Mouse (Mus musculus) CD4-positive, CD25-positive, alpha-beta regulatory T cell, adult 4 months (primary cell): ENCODE data around the gene Krt25. TPM values are rescaled to one million over a fixed set of nuclear protein-coding genes. Genes with fewer than 3 reads are reported as not detected.
A peak's percentile ranks its signal among the peaks of the same experiment; 100 is the strongest.

Source experiments
- ATAC-seq: one replicate; pipeline ENCODE4 v1.8.0; 2017
- polyA plus RNA-seq, 2 experiments: library from polyadenylated mRNA; unstranded; fragments of 100-300 nt; shearing (Covaris generic); gene quantifications; one replicate each; pipeline ENCODE4 v1.2.1; 2017

Gene Krt25
- polyA plus RNA-seq, result not detected

DNA sequence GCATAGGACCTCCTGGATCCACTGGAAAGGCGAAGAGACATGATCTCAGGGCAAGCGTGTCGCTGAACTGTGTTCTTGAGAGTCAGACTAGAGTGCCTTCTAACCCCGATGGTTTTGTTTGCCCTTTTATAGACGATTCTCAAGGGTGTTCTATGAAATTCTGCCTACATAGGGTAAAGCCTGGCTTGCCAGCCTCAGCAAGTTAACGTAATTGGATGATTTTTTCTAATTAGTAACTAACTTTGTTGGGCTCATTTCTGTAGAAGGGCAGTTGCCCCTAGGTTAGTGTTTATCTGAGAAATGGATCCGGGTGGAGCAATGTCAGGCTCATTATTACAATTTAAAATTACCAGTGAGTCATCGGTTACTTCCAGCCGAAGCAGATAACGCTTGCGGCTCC, at the start of gene Krt25:
Krt25 (minus strand) TSS at position 101 of the 400 bp plus-strand sequence.
- ATAC-seq, result no peak

DNA sequence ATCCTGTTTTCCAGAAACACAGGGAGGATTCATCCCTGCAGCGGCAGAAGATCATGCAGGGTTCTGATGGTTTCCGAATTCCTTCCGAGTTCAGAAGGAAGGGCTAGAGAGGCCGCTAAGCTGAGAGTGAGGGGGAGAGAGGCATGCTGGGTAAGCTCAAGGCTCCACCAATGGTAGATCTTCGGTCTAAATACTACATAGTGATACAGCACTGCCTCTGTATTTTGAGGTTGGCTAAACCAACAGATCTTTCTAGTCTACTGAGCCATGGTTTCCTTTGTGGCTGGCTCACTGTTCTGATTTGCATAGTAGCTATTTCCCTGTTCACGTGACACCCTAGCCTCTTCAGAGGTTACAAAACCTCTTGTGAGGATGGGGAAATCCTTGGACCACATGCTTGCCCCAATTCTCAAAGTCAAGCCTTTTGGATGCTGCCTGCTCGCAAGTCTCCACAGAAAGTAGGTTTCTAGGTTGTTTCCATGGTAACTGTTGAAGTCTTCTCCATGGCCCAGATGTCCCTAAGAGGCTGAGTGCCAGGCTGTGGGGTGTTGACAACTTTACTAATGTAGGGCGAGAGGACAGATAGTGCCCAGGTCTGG, 47.2 kb upstream of the Krt25 start:
- ATAC-seq, result no peak

DNA sequence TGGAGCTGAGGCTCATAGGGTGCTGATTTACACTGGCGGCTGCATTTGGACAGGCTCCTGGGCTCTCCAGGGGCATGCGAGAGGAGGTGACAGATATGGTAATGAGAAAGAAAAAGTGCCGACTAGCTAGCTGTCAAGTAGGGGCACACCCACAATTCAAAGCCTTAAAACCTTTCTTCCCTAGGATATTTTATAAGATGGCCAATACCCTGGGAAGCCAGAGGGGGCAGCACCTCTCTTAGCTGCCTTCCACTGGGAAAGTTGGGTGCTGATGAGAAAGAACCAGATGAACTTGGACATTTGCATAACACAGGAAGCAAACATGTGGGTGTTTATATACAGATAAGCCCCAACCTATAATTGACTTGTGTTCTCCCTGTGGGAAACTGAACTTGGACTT, 46.5 kb upstream of the Krt25 start:
- no peak for ATAC-seq

DNA sequence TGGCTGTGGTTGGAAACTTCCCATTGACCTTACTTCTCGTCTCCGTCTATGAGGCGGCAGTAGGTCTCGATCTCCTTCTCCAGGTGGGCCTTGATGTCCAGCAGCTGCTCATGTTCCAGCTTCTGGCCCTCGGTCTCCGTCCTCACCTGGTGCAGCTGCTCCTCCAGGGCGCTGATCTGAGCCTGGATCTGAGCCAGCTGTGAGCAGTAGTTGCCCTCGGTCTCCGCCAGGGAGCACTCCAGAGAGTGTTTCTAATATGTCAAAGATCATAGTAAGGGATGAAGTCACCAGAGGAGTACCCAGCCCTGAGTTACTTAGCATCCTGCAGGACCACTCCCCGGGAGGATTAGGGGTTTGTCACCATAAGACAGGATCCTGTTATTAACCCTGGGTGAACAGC, 44.0 kb upstream of the Krt25 start:
- no peak for ATAC-seq

DNA sequence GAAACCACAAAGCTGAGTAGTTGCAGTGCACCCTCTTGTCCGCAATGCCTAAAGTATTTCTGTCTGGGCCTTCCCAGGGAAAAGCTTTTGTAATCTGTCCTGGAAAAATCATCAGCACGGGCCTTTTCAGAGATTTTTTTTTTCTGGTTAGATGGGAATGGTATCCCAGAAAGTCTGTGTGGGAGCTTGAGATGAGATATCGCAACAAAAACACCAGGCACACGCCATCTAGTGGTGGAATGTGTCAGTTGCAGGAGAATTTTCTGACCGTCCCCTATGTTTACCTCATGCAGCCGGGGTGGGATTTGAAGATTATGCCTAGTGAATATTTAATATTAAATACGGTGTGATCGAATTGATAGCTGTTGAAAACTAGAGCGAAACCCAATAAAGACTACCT, 41.7 kb upstream of the Krt25 start:
- ATAC-seq, result no peak

DNA sequence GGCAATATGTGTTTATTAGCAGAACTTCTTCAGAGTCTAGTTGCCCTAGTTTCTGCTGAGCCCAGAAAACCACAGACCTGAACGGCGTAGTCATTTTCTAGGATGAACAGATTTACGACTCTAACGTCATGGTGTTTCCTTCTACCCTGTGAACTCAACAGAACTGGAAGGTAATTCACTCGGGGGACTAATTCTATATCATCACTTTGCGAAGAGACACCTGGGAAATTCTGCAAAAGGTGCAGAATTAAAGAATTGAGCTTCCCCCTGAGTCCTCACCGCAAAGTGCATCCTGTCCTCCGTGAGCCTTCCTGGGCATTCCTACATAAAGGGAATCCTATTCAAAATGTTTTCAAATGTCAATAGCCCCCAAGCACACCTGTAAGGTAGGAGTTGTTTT, 38.7 kb upstream of the Krt25 start:
- no peak for ATAC-seq

DNA sequence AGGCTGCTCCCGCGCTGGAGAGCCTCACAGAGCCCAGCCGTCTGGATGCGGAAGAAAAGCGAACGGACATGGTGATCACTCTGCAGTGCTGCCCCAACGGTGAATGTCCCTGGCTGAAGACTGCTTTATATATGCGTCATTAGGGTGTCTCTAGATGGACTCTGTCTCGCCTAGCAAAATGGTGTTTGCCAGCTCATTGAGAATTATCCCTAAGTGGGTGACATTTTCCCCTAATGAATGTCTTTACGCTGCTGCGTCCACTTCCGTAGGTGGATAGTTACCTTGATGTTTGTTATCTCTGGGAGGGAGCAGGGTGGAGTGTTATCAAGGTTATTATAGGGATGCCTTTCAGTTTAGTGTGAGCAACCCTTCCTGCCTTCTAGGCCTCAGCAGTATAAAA, 28.3 kb upstream of the Krt25 start, which contains the start of gene Krt27:
Krt27 (minus strand) TSS at position 101 of the 400 bp plus-strand sequence.
- ATAC-seq, result no peak

DNA sequence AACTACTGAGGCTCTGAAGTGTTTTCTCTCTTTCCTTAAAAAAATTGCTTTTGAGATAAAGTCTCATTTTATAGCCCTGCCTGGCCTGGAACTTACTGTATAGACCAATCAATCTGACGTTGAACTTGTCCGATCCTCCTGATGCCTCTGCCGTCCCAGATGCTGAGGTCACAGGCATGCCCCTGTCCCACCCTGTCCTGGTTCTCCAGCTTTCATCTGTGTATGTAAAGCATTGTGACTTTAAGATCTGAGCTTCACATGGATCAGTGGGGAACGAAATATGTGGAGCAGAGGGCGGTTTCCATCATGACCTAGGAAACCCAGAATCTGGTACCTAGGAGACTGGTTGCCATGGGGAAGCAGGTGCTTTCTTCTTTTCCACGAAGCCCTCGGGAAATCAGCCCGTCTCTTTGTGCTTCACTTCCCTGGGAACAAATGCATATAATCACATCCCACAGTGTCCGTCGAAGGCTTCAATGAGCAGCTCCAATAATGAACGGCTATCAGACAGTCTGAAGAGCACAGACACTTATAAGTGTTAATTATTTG, 16.6 kb upstream of the Krt25 start:
- no peak for ATAC-seq

DNA sequence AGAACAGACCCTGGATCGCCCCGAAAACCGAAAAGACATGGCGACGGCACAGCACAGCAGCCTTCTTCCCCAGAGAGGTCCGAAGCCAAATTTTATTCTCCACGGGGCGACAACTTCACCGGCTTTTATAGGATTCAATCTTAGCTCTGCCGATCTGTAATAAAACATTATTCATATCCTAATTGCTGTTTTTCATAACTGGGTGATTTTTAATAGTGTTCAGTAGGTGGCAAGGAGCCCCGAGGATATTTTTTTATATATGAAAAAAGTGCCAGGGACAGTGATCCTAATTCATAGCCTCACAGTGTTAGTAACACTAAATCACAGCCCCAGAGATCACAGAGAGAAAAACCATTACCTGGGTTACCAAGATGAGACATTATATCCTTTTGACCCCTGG, 15.1 kb upstream of the Krt25 start, which contains the start of gene Krt26:
Krt26 (minus strand) TSS at position 101 of the 400 bp plus-strand sequence.
- ATAC-seq, result no peak

DNA sequence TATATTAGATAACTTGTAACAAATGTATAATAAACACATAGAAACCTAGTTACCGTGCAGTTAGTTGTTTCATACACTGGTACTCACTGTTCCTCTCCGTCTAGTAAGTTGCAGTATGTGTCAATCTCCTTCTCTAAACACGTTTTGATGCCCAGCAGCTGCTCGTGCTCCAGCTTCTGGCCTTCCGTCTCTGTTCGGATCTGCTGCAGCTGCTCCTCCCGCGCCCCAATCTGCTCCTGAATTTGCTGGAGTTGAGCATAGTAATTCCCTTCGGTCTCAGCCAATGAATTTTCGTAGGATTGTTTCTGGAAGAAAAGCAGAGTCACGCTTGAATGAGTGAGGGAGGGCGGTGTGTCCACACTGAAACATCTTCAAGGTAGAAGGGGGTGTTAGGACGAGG, 10.7 kb upstream of the Krt25 start:
- ATAC-seq, result no peak

DNA sequence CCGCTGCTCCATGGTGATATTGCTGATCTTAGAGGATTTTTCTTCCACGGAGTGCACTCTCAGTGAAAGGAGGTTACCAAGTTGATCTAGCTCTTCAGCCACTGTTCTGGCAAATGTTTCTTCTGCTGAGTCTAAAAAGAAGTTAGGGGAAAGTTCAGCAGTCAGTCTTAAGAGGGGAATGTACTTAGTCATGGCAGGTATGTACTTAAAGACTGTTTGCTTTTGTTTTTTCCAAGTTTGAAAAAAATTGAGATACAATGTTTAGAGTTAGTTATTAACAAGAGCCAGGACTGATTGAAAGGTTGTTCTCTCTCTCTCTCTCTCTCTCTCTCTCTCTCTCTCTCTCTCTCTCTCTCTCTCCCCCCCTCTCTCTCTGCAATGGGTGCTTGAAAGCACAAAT, 6.9 kb upstream of the Krt25 start:
- no peak for ATAC-seq

DNA sequence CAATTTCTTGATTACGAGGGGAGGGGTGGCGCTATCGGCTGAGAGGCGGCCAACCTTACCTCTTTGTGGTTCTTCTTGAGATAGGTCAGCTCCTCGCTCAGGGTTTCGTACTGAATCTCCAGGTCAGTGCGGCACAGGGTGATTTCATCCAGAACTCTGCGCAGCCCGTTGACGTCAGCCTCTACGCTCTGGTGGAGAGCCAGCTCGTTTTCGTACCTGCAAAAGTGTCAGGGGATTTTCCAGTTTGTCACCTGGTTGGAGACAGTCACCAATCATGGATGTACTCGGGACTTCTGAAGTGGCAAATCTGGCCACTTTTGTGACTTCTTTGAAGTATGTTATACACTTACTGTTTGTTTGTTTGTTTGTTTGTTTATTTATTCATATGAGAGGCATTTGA, 1.7 kb downstream of the Krt25 start:
- no peak for ATAC-seq

DNA sequence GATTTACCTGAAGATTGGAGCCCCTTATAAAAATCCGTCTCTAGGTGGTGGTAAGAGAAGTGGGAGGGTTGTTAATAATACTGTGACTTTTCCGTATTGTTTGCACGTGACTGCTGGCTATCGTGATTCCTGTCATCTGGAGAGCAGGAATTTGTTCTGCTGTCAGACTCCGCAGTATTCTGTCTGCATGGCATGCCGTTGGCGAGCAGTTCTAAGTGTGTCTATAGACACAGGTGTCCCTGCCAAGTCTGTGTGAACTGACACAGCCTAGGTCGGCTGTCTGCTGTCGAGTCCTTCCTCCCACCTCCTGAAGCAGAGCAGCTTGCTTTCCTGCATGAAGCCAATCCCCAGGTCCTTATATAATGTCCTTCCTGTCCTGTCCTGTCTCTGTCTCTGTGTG, 3.6 kb downstream of the Krt25 start:
- ATAC-seq, result no peak

DNA sequence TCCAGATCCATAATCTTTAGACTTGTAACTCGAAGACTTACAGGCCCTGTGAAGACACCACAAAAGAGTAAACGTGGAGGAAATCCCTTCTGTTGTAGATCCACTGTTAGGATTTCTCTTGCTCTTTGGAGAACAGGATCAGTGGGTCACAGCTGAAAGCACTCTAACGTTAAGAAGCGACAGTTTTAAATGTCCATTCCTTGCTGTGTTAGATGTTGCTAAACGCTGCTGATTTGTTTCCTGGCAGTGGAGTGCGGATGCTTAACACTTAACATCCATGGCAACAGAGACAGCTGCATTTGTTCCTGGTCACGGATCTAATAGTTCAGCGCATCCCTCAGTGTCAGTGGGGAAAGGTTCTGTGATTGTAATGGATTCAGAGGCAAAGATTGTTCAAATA, 6.2 kb downstream of the Krt25 start:
- ATAC-seq, result no peak

DNA sequence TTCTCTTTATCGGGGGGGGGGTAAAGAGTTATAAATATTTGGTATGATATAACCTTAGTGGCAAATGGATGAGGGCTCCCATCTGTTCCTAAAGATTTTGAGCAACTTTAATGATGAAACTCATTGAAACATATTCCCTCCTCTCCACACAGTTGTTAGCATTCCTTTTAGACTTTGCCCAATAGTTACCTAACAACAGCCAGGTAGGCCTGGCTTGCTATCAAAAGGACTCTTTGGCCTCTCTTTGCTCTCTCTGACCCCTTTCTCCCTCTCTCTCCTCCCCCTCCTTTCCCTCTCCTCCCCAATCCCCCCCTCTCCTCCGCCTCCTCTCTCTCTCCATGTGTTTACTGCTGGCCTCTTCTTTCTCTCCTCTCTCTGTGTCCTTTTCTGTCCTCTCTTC, 8.2 kb downstream of the Krt25 start:
- no peak for ATAC-seq

DNA sequence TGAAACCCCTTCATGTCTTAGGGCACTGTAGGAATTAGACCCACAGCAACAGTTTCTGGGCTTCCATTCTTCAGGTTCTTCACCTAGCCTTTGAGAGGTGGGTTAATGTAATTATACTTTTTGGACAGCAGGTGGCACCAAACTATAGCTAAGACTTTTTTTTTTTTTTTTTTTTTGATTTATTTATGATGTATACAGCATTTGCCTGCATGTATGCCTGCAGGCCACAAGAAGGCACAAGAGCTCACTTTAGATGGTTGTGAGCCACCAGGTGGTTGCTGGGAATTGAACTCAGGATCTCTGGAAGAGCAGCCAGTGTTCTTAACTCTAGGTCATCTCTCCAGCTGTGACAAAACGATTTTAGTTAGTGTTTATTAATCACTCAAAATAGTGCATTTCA, 11.9 kb downstream of the Krt25 start:
- peak; percentile 32 for ATAC-seq

DNA sequence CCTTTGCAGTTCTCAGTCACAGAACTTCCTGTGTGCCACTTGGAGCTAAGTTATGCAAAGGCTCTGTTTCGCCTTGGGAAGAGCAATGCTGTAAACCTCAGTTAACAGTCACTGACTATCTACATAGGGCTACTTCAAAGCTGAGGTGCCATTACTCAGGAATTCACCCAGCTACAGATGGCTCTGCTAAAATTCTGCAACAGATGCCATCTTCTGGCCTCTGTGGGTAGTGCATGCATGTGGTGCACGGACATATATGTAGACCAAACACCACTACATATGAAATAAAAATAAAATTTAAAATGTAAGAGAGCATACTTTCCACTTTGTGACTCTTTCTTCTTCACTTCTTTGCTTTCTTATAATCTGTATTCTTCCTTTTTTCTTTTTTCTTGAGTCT, 15.2 kb downstream of the Krt25 start:
- ATAC-seq, result peak; percentile 56

DNA sequence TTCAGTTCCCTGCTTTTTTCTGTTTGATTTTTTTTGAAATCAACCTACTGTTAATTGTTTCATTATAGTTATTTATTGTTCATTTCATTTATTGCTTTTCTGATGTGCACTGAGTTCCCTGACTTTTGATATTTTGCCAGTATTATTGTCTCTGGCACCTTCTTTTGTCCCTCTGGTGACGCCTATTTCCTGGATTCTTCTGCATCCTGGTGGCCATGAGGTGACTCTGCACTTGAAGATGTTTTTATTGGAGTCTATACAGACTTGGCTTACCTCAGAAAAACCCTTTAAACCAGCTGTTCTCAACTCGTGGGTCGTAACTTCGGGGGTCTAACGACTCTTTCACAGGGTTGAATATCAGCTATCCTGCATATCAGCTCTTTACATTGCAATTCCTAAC, 27.7 kb downstream of the Krt25 start:
- ATAC-seq, result no peak

DNA sequence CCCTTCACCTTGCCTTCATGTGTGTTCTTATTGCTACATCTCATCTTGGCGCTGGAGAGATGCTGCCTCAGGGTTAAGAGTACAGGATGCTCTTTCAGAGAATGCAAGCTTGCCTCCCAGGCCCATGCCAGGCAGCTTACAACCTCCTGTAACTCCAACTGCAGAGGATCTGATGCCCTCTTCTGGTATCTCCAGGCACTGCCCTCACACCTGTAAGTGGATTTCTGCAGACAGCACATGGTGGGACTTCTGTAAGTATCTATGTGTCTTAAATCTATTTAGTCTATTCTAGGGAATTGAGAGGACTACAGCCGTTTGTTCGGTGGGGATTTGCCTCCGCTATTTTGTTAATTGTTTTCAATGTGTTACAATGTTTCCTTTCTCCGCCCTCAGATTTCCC, 29.9 kb downstream of the Krt25 start:
- peak; percentile 51 for ATAC-seq

DNA sequence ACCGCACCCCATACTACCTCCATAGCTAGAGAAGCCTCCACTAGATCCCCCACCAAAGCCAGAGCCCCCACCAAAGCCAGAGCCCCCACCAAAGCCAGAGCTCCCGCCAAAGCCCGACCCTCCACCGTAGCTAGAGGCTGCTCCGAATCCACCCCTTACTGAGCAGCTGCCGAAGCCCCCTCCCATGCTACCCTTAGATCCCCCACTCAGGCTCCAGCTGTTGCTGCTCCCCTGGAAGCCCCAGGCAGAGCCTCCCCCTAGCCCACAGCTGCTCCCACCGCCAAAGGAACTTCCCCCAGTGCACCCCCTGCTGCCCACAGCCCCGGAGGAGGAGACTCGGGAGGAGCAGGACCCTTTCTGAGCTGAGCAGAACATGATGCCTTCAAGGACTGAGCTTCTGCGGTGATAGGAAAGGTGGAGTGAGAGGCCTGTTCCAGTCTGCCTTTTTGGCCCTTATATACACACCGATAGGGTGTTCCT, 37.9 kb downstream of the Krt25 start, which contains the start of gene Krt24:
Krt24 (minus strand) TSS at position 430 of the 480 bp plus-strand sequence.
- no peak for ATAC-seq

DNA sequence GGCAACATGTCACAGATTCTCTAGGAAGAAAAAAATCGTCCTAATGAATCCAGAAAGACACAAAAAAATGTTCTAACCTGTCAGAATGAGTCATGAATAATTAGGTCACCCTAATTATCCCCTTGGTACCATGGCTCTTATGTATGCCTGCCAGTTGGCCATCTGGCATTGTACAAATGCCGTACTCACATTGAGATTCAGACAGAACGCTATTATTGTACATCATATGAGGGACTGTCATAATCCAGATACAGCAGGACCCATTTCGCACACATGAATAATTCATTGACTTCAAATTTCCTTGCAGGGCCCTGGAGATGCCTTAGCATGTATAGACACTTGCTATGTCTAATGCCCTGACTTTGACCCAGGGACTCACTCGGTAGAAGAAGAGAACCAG, 38.7 kb downstream of the Krt25 start:
- no peak for ATAC-seq

DNA sequence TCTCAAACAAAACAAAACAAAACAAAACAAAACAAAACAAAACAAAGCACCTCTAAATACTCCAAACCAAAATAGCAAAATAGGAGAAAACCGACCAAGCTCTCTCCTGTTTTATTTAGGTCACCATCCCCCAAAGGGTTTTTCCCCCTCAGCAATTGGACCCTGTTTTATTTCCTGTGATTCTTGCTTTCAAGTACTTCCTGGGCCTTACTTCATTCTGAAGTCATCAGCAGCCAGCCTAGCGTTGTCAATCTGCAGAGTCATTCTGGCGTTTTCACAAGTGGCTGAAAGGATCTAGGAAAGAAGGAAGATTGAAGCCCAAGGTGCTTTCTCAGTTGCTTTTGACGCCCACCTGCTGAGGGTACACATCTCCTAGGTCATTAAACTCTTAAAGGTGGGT, 39.4 kb downstream of the Krt25 start:
- ATAC-seq, result peak; percentile 53

DNA sequence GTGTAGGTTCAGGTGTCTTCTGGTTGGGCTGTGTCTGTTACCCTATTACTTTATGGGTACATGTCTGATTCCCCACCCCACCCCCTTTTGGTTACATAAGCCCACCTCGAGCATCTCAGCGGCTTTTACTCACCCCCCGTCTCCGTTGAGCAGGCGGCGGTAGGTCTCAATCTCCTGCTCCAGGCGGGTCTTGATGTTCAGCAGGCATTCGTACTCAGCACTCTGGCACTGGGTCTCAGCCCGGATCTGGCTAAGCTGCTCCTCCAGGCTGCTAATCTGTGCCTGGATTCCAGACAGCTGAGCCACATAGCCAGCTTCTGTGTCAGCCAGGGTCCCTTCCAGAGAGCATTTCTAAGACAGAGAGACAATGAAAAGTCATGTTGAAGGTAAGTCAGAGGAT, 41.6 kb downstream of the Krt25 start:
- ATAC-seq, result no peak

DNA sequence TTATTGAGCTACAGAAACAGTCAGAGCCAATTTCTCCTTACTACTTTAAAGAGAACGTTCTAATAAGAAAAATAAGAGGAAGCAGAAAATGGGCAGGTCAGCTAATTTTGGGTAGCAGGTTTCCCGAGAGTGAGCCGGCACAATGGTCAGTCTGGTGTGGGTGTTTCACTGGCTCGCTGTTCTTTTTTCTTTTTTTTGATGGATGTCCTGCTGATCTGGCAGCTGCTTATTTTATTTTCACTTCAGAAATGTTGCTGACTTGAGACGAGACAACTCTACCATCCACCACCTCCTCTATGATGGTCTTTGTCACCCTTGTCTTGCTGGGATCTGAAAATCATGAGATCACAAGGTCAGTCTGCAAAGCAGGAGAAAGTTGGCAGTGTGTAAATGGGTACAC, 42.8 kb downstream of the Krt25 start:
- no peak for ATAC-seq

DNA sequence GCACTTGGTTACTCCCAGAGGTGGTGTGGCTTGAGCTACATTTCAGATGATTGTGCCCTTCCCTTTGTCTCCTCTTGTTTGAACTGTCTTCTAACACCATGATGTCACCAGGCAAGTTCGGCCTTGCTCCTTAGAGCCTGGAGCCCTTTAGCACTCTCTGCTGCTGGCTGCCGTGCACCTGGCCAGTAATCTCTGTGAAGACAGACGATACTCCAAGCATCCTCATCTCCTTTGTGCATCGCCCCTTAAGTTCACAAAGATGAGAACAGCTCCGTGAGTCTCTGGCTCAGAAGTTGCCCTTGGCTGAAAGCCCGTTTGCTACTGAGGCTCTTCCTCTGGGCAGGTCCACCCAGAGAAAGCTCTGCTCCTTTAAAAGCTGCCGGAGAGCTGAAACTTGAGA, 46.0 kb downstream of the Krt25 start:
- ATAC-seq, result no peak
